Mouse (Mus musculus) neural tube, embryonic 14.5 days (tissue): ENCODE measurements around the gene 1700010I14Rik. TPM values are rescaled to one million over a fixed set of nuclear protein-coding genes. Genes with fewer than 3 reads are reported as not detected.

ENCODE experiments used
- ATAC-seq: fragments of 200-750 bp; cut with Nextera tagmentation; 2 replicates; pipeline ENCODE4 v1.8.0; 2017; ENCODE audit warnings: low read depth, mild to moderate bottlenecking, moderate TSS enrichment, moderate library complexity
- H3K27ac ChIP-seq: fragments of 300-500 bp; sonication (generic); 2 replicates; pipeline ENCODE4 v1.5.1; 2014; ENCODE audit warnings: low read depth, mild to moderate bottlenecking, control low read depth, low read length, moderate library complexity, mixed read lengths
- H3K27me3 ChIP-seq: fragments of 300-500 bp; sonication (generic); 2 replicates; pipeline ENCODE4 v1.6.1; 2014; ENCODE audit warnings: low read length; ENCODE audit not compliant: control insufficient read depth, insufficient read depth
- H3K36me3 ChIP-seq: fragments of 300-500 bp; sonication (generic); 2 replicates; pipeline ENCODE4 v1.6.1; 2014; ENCODE audit warnings: low read length, mixed read lengths; ENCODE audit not compliant: control insufficient read depth, insufficient read depth
- H3K4me1 ChIP-seq: fragments of 300-500 bp; sonication (generic); 2 replicates; pipeline ENCODE4 v1.6.1; 2014; ENCODE audit warnings: low read length; ENCODE audit not compliant: control insufficient read depth, insufficient read depth
- H3K4me2 ChIP-seq: fragments of 300-500 bp; sonication (generic); 2 replicates; pipeline ENCODE4 v1.6.1; 2014; ENCODE audit warnings: mild to moderate bottlenecking, low read depth, low read length, control low read depth
- H3K4me3 ChIP-seq: fragments of 300-500 bp; sonication (generic); 2 replicates; pipeline ENCODE4 v1.5.1; 2014; ENCODE audit warnings: low read depth, low read length, control low read depth, mixed read lengths
- H3K9ac ChIP-seq: fragments of 300-500 bp; sonication (generic); replicated peaks from 2 replicates; pipeline ENCODE4 v1.6.1; 2014; ENCODE audit warnings: low read depth, mild to moderate bottlenecking, control low read depth, low read length, mixed read lengths
- H3K9me3 ChIP-seq: fragments of 300-500 bp; sonication (generic); 2 replicates; pipeline ENCODE4 v1.6.1; 2016; ENCODE audit warnings: low read length; ENCODE audit not compliant: control insufficient read depth
- WGBS: fragments of 180-500 bp; shearing (Covaris S2); extraction: QIAGEN DNeasy Blood & Tissue Kit; methylation state at CpG from one replicate; pipeline ENCODE4 v1.1.7; 2014; 5-methylcytosine and 5-hydroxymethylcytosine counted together
- polyA plus RNA-seq: library from polyadenylated mRNA; unstranded; fragments of >200 nt; fragmentation: Nextera tagmentation; extraction: Ambion mirVana; gene quantifications from 2 replicates; pipeline ENCODE4 v1.2.1, GENCODE M21; 2014

Gene 1700010I14Rik
- polyA plus RNA-seq, 1 experiment from 2014 or later: 2.2 TPM

- H3K4me1 ChIP-seq: no peaks in the 10 kb centered on the region
- H3K9ac ChIP-seq: no peak overlapping the region
- no peak overlapping the region for H3K27ac ChIP-seq
- no peaks in the 10 kb centered on the region for H3K9me3 ChIP-seq
- H3K4me2 ChIP-seq: no peak overlapping the region
- no peak for ATAC-seq
- WGBS: 75% methylated on average over 5 of the region's 5 CpGs
- H3K36me3 ChIP-seq: no peaks in the 10 kb centered on the region; the same call in 1 of the 2 replicates
- H3K4me3 ChIP-seq: no peak overlapping the region
- H3K27me3 ChIP-seq: no peaks in the 10 kb centered on the region
Observed at GRCm38 (mm10) chr17:8973331-8973730, 14.8 kb upstream of the 1700010I14Rik start.

GRCm38 (mm10) chr17:8974423-8974822 is 13.7 kb upstream of the 1700010I14Rik start:
- Histone ChIP-seq H3K4me3 (no peak overlapping the region), H3K9me3 (no peaks in the 10 kb centered on the region), H3K4me2 (no peak overlapping the region), H3K4me1 (no peaks in the 10 kb centered on the region), H3K36me3 (peaks cover 3% of the 10 kb centered on the region; the same call in 1 of the 2 replicates), H3K27ac (no peak overlapping the region), H3K27me3 (no peaks in the 10 kb centered on the region), H3K9ac (no peak overlapping the region)
- 49% methylated on average over 7 of the region's 7 CpGs for WGBS
- ATAC-seq: no peak

- Histone ChIP-seq H3K4me2 (no peak overlapping the region), H3K27me3 (no peaks in the 10 kb centered on the region), H3K4me1 (no peaks in the 10 kb centered on the region), H3K9ac (no peak overlapping the region), H3K36me3 (peaks cover 6% of the 10 kb centered on the region; the same call in 1 of the 2 replicates), H3K4me3 (no peak overlapping the region), H3K27ac (no peak overlapping the region), H3K9me3 (no peaks in the 10 kb centered on the region)
- 0 out of 2 replicates have a peak, but pooled peaks have one; percentile 14 for ATAC-seq
- 58% methylated on average over 6 of the region's 6 CpGs for WGBS
Observed at GRCm38 (mm10) chr17:8974823-8975397, 13.2 kb upstream of the 1700010I14Rik start.

GRCm38 (mm10) chr17:8976745-8977144 is 11.4 kb upstream of the 1700010I14Rik start:
- H3K4me3 ChIP-seq: no peak overlapping the region
- WGBS: 93% methylated on average over 6 of the region's 6 CpGs
- H3K36me3 ChIP-seq: peaks cover 12% of the 10 kb centered on the region

GRCm38 (mm10) chr17:8977271-8977670 is 10.9 kb upstream of the 1700010I14Rik start:
- H3K9me3 ChIP-seq: no peaks in the 10 kb centered on the region
- no peak overlapping the region for H3K27ac ChIP-seq
- ATAC-seq: no peak
- no peaks in the 10 kb centered on the region for H3K27me3 ChIP-seq
- no peak overlapping the region for H3K4me2 ChIP-seq
- H3K4me3 ChIP-seq: no peak overlapping the region
- no peaks in the 10 kb centered on the region for H3K4me1 ChIP-seq
- 88% methylated on average over 2 of the region's 2 CpGs for WGBS
- no peak overlapping the region for H3K9ac ChIP-seq
- peaks cover 16% of the 10 kb centered on the region for H3K36me3 ChIP-seq

More at GRCm38 (mm10) chr17:8976745-8977144, 11.4 kb upstream of the 1700010I14Rik start:
- no peak for ATAC-seq
- Histone ChIP-seq H3K4me1 (no peaks in the 10 kb centered on the region), H3K9me3 (no peaks in the 10 kb centered on the region), H3K27me3 (no peaks in the 10 kb centered on the region), H3K9ac (no peak overlapping the region), H3K4me2 (no peak overlapping the region), H3K27ac (no peak overlapping the region)

DNA sequence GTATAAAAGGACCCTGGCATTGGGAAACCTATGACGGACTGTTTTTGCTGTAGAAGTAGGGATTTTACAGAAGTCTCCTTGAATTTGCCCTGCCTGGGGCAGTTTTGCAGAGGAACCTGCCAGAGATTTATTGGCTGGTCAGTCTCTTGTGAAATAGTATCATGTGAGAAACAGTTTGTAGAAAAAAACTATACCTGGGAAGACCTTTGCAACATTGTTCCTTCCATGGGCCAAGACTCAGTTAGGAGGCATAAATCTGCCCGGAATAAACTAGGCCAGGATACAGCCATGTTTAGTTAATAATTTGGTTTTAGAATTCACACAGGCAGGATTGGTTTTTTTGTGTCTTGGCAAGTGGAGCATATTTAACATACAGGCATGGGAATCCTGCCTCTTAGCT is 4.6 kb upstream of the 1700010I14Rik start:
- H3K4me3 ChIP-seq: no peak overlapping the region
- no peak overlapping the region for H3K9ac ChIP-seq
- H3K9me3 ChIP-seq: no peaks in the 10 kb centered on the region
- H3K4me1 ChIP-seq: peaks cover under 1% of the 10 kb centered on the region; the same call in 1 of the 2 replicates
- H3K27me3 ChIP-seq: no peaks in the 10 kb centered on the region
- no peak overlapping the region for H3K27ac ChIP-seq
- H3K36me3 ChIP-seq: peaks cover 23% of the 10 kb centered on the region
- H3K4me2 ChIP-seq: no peak overlapping the region
- no peak for ATAC-seq
- WGBS: 84% methylated on average over 2 of the region's 2 CpGs

GRCm38 (mm10) chr17:8985714-8986113 is 2.4 kb upstream of the 1700010I14Rik start:
- no peak overlapping the region for H3K9ac ChIP-seq
- H3K4me3 ChIP-seq: no peak overlapping the region
- H3K9me3 ChIP-seq: no peaks in the 10 kb centered on the region
- H3K4me1 ChIP-seq: peaks cover 9% of the 10 kb centered on the region; the same call in 1 of the 2 replicates
- 47% methylated on average over 5 of the region's 5 CpGs for WGBS
- no peaks in the 10 kb centered on the region for H3K27me3 ChIP-seq
- ATAC-seq: no peak
- peaks cover 12% of the 10 kb centered on the region; the same call in 1 of the 2 replicates for H3K36me3 ChIP-seq
- H3K4me2 ChIP-seq: no peak overlapping the region
- no peak overlapping the region for H3K27ac ChIP-seq

DNA sequence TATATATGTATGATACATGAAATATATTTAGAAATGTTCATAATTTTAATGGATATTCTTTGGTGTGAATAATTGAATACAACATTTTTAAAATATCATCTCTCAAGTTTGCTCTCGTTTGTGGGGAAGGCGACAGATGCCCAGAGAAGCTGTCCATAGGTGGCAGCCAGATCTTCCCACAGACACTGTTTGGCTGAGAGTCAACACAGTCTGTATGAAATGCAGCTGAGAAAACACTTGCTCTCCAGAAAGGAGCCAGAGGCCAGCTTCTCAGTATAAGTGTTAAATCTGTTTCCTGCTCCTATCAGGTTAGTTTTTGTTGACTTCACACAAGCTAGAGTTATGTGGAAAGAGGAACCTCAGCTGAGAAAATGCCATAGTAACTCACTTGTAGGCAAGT is 1.6 kb upstream of the 1700010I14Rik start:
- Histone ChIP-seq H3K4me2 (no peak overlapping the region), H3K4me3 (no peak overlapping the region), H3K36me3 (peaks cover 12% of the 10 kb centered on the region; the same call in 1 of the 2 replicates), H3K9ac (no peak overlapping the region), H3K27me3 (no peaks in the 10 kb centered on the region), H3K27ac (no peak overlapping the region), H3K4me1 (peaks cover 9% of the 10 kb centered on the region; the same call in 1 of the 2 replicates), H3K9me3 (no peaks in the 10 kb centered on the region)
- no peak for ATAC-seq
- 81% methylated on average over 2 of the region's 2 CpGs for WGBS

GRCm38 (mm10) chr17:8987369-8987768 is 764 bp upstream of the 1700010I14Rik start:
- H3K4me2 ChIP-seq: no peak overlapping the region
- H3K4me1 ChIP-seq: peaks cover 9% of the 10 kb centered on the region; the same call in 1 of the 2 replicates
- H3K9me3 ChIP-seq: no peaks in the 10 kb centered on the region
- no peak overlapping the region for H3K27ac ChIP-seq
- H3K36me3 ChIP-seq: peaks cover 6% of the 10 kb centered on the region; the same call in 1 of the 2 replicates
- H3K27me3 ChIP-seq: no peaks in the 10 kb centered on the region
- WGBS: 87% methylated on average over 5 of the region's 5 CpGs
- no peak overlapping the region for H3K4me3 ChIP-seq
- no peak for ATAC-seq
- H3K9ac ChIP-seq: no peak overlapping the region
